Mouse (Mus musculus) stomach, postnatal 0 days (tissue): Measurements from ENCODE around the gene Tmc7.

Experiments
- CTCF ChIP-seq: IDR thresholded peaks from 2 replicates; pipeline ENCODE4 v1.5.1; 2016; ENCODE audit warnings: antibody characterized with exemption, low read depth, mild to moderate bottlenecking, moderate library complexity
- EP300 ChIP-seq: optimal IDR thresholded peaks from 2 replicates; pipeline ENCODE3; 2016; ENCODE audit warnings: antibody characterized with exemption

DNA sequence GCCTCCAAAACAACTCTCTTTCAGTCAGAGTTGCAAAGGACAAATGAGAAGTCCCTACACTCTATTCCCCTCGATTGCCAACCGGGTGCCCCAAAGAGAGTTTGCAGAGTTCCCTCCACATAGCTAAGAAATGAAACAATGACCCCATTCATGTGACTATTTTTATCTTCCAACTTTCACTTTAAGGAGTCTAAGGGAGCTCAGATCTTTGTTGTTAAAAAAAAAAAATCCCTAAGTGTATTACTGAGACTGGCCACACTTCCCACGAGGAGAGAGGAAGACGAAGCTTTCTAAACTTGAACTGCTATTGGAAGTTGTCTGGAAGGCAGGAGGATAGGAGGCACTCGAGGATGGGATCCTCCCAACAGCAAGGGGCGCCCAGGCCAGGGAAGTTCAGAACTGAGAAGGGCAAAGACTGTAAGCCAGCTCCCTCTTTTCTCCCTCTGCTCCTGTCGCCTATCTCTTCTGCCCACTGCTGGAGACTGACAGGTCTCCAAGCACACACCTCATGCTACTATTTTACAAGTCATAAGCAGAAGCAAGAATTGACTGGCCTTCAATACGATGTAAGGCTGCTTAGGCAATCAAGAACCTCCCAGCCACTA, 96.4 kb downstream of the Tmc7 start:
- TF ChIP-seq CTCF: peak; percentile 42; the same call in 1 of the 2 replicates
- no peak for TF ChIP-seq EP300
